Mouse (Mus musculus) brain, embryonic 14.5 days (tissue): ENCODE measurements around the gene Scn8a.

Experiments used
- CTCF ChIP-seq: fragments of 200-500 bp; IDR thresholded peaks from 2 replicates; pipeline ENCODE4 v1.5.1; 2012; ENCODE audit warnings: inconsistent platforms, mild to moderate bottlenecking, moderate library complexity, borderline replicate concordance; ENCODE audit not compliant: insufficient read depth, insufficient read length; ENCODE audit errors: extremely low read depth
- POLR2A ChIP-seq: fragments of 200-500 bp; IDR thresholded peaks from 2 replicates; pipeline ENCODE4 v1.6.1; 2012; ENCODE audit warnings: mild to moderate bottlenecking, inconsistent platforms, borderline replicate concordance; ENCODE audit not compliant: poor library complexity, insufficient read depth, insufficient read length, severe bottlenecking; ENCODE audit errors: extremely low read depth

- TF ChIP-seq CTCF (no peak), POLR2A (no peak)
Measured at GRCm38 (mm10) chr15:101066364-101066847, 196.7 kb downstream of the Scn8a start.
